Mouse (Mus musculus): ENCODE results near the gene Hibadh.

- no peak for TF ChIP-seq CTCF (IDR thresholded peaks at IDR 0.05)
- no peak for TF ChIP-seq POLR2A (IDR thresholded peaks at IDR 0.05; ENCODE audit: insufficient read depth, low read depth, low read length)
Observed at GRCm38 (mm10) chr6:52578322-52578721, 61.9 kb downstream of the Hibadh start.

Data from heart, adult 2 months (tissue).